In the genomic region with DNA sequence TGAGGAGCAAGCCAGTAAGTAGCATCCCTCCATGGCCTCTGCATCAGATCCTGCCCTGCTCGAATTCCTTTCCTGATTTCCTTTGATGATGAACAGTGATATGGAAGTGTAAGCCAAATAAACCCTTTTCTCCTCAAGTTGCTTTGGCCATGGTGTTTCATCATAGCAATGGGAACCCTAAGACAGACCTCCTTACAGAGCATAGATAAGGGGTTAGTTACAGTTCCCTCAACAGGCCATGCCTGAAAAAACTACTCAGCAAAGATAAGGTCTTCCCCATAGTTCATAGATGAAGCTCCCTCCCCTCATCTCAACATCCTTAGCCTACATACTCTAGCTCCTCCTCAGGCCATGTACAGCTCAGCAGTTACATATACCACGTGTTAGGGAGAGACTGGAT, we compare ENCODE assay signal across 24 mouse cellular contexts. TPM values are rescaled to one million over a fixed set of nuclear protein-coding genes. Genes with fewer than 3 reads are reported as not detected.
DNase-seq lines count a peak whose midpoint lies in the region; ATAC-seq and TF ChIP-seq lines count a peak whose summit lies in the region.
"Had no signal": no experiment of that assay in that cellular context is flagged by ENCODE, and none has a peak within 500 bp of the region (broad histone marks: within the 10 kb centered on the region; RNA-seq: fewer than 3 reads in every experiment).

No protein-coding gene starts in this region.

- peaks cover 50% of the 10 kb centered on the region for H3K36me3 ChIP-seq in embryonic facial prominence, embryonic 13.5 days
- peaks cover 89% of the 10 kb centered on the region for H3K36me3 ChIP-seq in embryonic facial prominence, embryonic 10.5 days (replicated peaks)
- peaks cover 0 to 35% of the 10 kb centered on the region in 2 experiments; a peak in 3 of 4 replicates for H3K36me3 ChIP-seq in MEL (ENCODE audit: control insufficient read depth in 1 of 2, insufficient read depth in 2 of 2, low read length in 2 of 2)
- peaks cover 30% of the 10 kb centered on the region for H3K36me3 ChIP-seq in liver, embryonic 14.5 days (replicated peaks; ENCODE audit: control insufficient read depth, insufficient read depth, low read depth)

- DNase-seq in embryonic facial prominence, embryonic 10.5 days (ENCODE audit: low spot score), result no peak
- peak; percentile 85 for DNase-seq in MEL (ENCODE audit: low read depth, low spot score)
- DNase-seq in liver, embryonic 14.5 days (ENCODE audit: low read depth in 3 of 3, low spot score in 3 of 3), result no peak
- no peak for DNase-seq in testis, postnatal 10 days (ENCODE audit: low spot score)
- DNase-seq in layer of hippocampus, postnatal 25 days (ENCODE audit: extremely low spot score in 1 of 2, low spot score in 1 of 2), result no peak
- no peak for DNase-seq in cerebellum, adult 11 months
- DNase-seq: adrenal gland, postnatal 10 days; adrenal gland, postnatal 36 days; cerebellum, adult 8-10 months; cerebellum, postnatal 10 days; cerebellum, postnatal 36 days; embryo, embryonic 11 days; gastrocnemius, postnatal 10 days; gastrocnemius, postnatal 36 days had no signal

- H3K27ac ChIP-seq in embryonic facial prominence, embryonic 13.5 days, result no peak overlapping the region
- no peak overlapping the region for H3K27ac ChIP-seq in embryonic facial prominence, embryonic 10.5 days (replicated peaks)
- H3K27ac ChIP-seq in MEL (ENCODE audit: control insufficient read depth, low read depth, low read length), result peak overlapping the region; percentile 17
- peak overlapping the region; percentile 38 for H3K27ac ChIP-seq in liver, embryonic 14.5 days
- H3K27ac ChIP-seq: embryonic facial prominence, embryonic 15.5 days; forebrain, embryonic 12.5 days; forebrain, embryonic 15.5 days; hindbrain, embryonic 12.5 days; hindbrain, embryonic 15.5 days had no signal

- TF ChIP-seq RAD21 in MEL (IDR thresholded peaks at IDR 0.05; ENCODE audit: low read depth, low read length), result no peak

- H3K4me2 ChIP-seq in embryonic facial prominence, embryonic 13.5 days, result no peak overlapping the region
- no peak overlapping the region for H3K4me2 ChIP-seq in liver, embryonic 14.5 days (ENCODE audit: low read depth)
- H3K4me2 ChIP-seq: embryonic facial prominence, embryonic 15.5 days; forebrain, embryonic 12.5 days; forebrain, embryonic 15.5 days; heart, embryonic 11.5 days; hindbrain, embryonic 12.5 days; hindbrain, embryonic 15.5 days had no signal

- H3K4me3 ChIP-seq in embryonic facial prominence, embryonic 13.5 days, result no peak overlapping the region
- no peak overlapping the region for H3K4me3 ChIP-seq in embryonic facial prominence, embryonic 10.5 days
- H3K4me3 ChIP-seq in MEL (ENCODE audit: control insufficient read depth in 1 of 2, insufficient read depth in 1 of 2, low read depth in 2 of 2, low read length in 2 of 2), result no peak overlapping the region
- H3K4me3 ChIP-seq in liver, embryonic 14.5 days (ENCODE audit: insufficient read depth in 1 of 2, low read depth in 2 of 2, low read length in 2 of 2), result no peak overlapping the region
- H3K4me3 ChIP-seq: embryonic facial prominence, embryonic 15.5 days; forebrain, embryonic 12.5 days; forebrain, embryonic 15.5 days; hindbrain, embryonic 12.5 days; hindbrain, embryonic 15.5 days had no signal

- H3K4me1 ChIP-seq in embryonic facial prominence, embryonic 13.5 days, result peaks cover 36% of the 10 kb centered on the region
- H3K4me1 ChIP-seq in embryonic facial prominence, embryonic 10.5 days, result peaks cover 33% of the 10 kb centered on the region
- peaks cover 22 to 36% of the 10 kb centered on the region in 2 experiments for H3K4me1 ChIP-seq in MEL (ENCODE audit: control insufficient read depth in 1 of 2, insufficient read depth in 2 of 2, low read length in 2 of 2)
- H3K4me1 ChIP-seq in liver, embryonic 14.5 days (replicated peaks; ENCODE audit: control insufficient read depth in 2 of 2, insufficient read depth in 2 of 2, low read length in 1 of 2), result peaks cover 24 to 48% of the 10 kb centered on the region in 2 experiments
- H3K4me1 ChIP-seq: hindbrain, embryonic 12.5 days had no signal

- H3K79me2 ChIP-seq in MEL (ENCODE audit: control insufficient read depth, insufficient read depth, low read length, poor library complexity), result no peaks in the 10 kb centered on the region

- no peaks in the 10 kb centered on the region for H3K27me3 ChIP-seq in embryonic facial prominence, embryonic 13.5 days
- H3K27me3 ChIP-seq in embryonic facial prominence, embryonic 10.5 days (replicated peaks; ENCODE audit: low read depth, poor library complexity, severe bottlenecking), result no peaks in the 10 kb centered on the region
- H3K27me3 ChIP-seq in MEL (ENCODE audit: control insufficient read depth in 1 of 2, insufficient read depth in 2 of 2, low read length in 2 of 2), result no peaks in the 10 kb centered on the region
- no peaks in the 10 kb centered on the region for H3K27me3 ChIP-seq in liver, embryonic 14.5 days (ENCODE audit: control insufficient read depth, insufficient read depth, low read length)
- H3K27me3 ChIP-seq: embryonic facial prominence, embryonic 15.5 days; forebrain, embryonic 12.5 days; forebrain, embryonic 15.5 days; hindbrain, embryonic 12.5 days; hindbrain, embryonic 15.5 days; Patski had no signal

- no peak for TF ChIP-seq POLR2A in MEL (IDR thresholded peaks at IDR 0.05; ENCODE audit: control insufficient read depth in 1 of 2, insufficient read depth in 1 of 2, low read depth in 1 of 2, low read length in 2 of 2, poor library complexity in 1 of 2)

- TF ChIP-seq EP300 in MEL (IDR thresholded peaks at IDR 0.05; ENCODE audit: low read depth in 1 of 2, low read length in 2 of 2), result peak; percentile 80 to 86
- peak; percentile 38; the same call in 1 of the 2 replicates for TF ChIP-seq EP300 in liver, embryonic 14.5 days (IDR thresholded peaks at IDR 0.05; ENCODE audit: low read depth)

- H3K9ac ChIP-seq in embryonic facial prominence, embryonic 13.5 days, result 0 out of 2 replicates have a peak overlapping the region, but pooled peaks have one; percentile 1
- no peak overlapping the region for H3K9ac ChIP-seq in MEL (ENCODE audit: control insufficient read depth, low read depth, low read length, poor library complexity, severe bottlenecking)
- H3K9ac ChIP-seq in liver, embryonic 14.5 days (replicated peaks), result no peak overlapping the region
- H3K9ac ChIP-seq: embryonic facial prominence, embryonic 15.5 days; forebrain, embryonic 12.5 days; forebrain, embryonic 15.5 days; hindbrain, embryonic 12.5 days; hindbrain, embryonic 15.5 days had no signal

- 62% methylated on average over 2 of the region's 2 CpGs for WGBS in embryonic facial prominence, embryonic 13.5 days
- 79% methylated on average over 2 of the region's 2 CpGs for WGBS in embryonic facial prominence, embryonic 10.5 days
- 38% methylated on average over 2 of the region's 2 CpGs for WGBS in liver, embryonic 14.5 days (ENCODE audit: insufficient replicate concordance)

- no peak for TF ChIP-seq CTCF in MEL (IDR thresholded peaks at IDR 0.05 in 2 of 3, conservative IDR thresholded peaks at IDR 0.05 in 1 of 3; ENCODE audit: control insufficient read depth in 1 of 3, insufficient read depth in 1 of 3, low read depth in 2 of 3, low read length in 3 of 3, poor library complexity in 1 of 3, severe bottlenecking in 1 of 3)
- 0 out of 2 replicates have a peak, but pooled peaks have one; percentile 25 for TF ChIP-seq CTCF in liver, embryonic 14.5 days (IDR thresholded peaks at IDR 0.05; ENCODE audit: low read depth)

- ATAC-seq in embryonic facial prominence, embryonic 13.5 days (ENCODE audit: insufficient number of reproducible peaks, insufficient read depth, low FRiP score, low TSS enrichment, low read depth), result no peak
- peak; percentile 71 for ATAC-seq in liver, embryonic 14.5 days (ENCODE audit: insufficient read depth)
- ATAC-seq in megakaryocyte progenitor cell, adult 5-6 weeks (replicated peaks; ENCODE audit: poor library complexity), result peak; percentile 43
- ATAC-seq: forebrain, embryonic 15.5 days; Patski had no signal

- no peaks in the 10 kb centered on the region for H3K9me3 ChIP-seq in embryonic facial prominence, embryonic 13.5 days
- no peaks in the 10 kb centered on the region for H3K9me3 ChIP-seq in embryonic facial prominence, embryonic 10.5 days
- no peaks in the 10 kb centered on the region for H3K9me3 ChIP-seq in MEL (replicated peaks; ENCODE audit: insufficient read depth, low read length)
- no peaks in the 10 kb centered on the region for H3K9me3 ChIP-seq in liver, embryonic 14.5 days (ENCODE audit: control insufficient read depth, low read length)
- H3K9me3 ChIP-seq: embryonic facial prominence, embryonic 15.5 days; forebrain, embryonic 12.5 days; forebrain, embryonic 15.5 days; hindbrain, embryonic 12.5 days; hindbrain, embryonic 15.5 days had no signal

TF ChIP-seq in MEL, 35 proteins besides CTCF, POLR2A, EP300 and RAD21 (continues in another document):
- no peak for TF ChIP-seq ZMIZ1 (IDR thresholded peaks at IDR 0.05; ENCODE audit: low read depth, low read length)
- TF ChIP-seq KAT2A (conservative IDR thresholded peaks at IDR 0.05; ENCODE audit: low read depth, low read length), result no peak
- no peak for TF ChIP-seq GABPA (IDR thresholded peaks at IDR 0.05; ENCODE audit: low read depth, low read length)

RNA-seq across cellular contexts. Expression of gene Rgs12, which starts 35.7 kb away (rescaled TPM):
- 48.9 and 50.7 TPM in 2 replicates for polyA plus RNA-seq in embryonic facial prominence, embryonic 13.5 days (2015; fragmentation: Nextera tagmentation; extraction: Ambion mirVana)
- polyA plus RNA-seq in embryonic facial prominence, embryonic 10.5 days (2016; fragmentation: Nextera tagmentation; extraction: Ambion mirVana), result 52.7 and 54.5 TPM in 2 replicates
- total RNA-seq in MEL (2012; rRNA removed), result 11.9 and 12.9 TPM in 2 replicates
- 10 to 100 TPM in 1 of 2 experiments, not detected in 1; 15.4 TPM for polyA plus RNA-seq in MEL (2012; ENCODE audit: insufficient read depth in 1 of 2, insufficient read length in 2 of 2, low read depth in 1 of 2, low replicate concordance in 2 of 2, missing spikeins in 1 of 2)
- 18.7 and 21.7 TPM in 2 replicates for polyA plus RNA-seq in liver, embryonic 14.5 days (2012; rRNA removed)
- polyA plus RNA-seq in liver, embryonic 14.5 days (2014; fragmentation: Nextera tagmentation; extraction: Ambion mirVana), result 17.1 and 20.4 TPM in 2 replicates
- 9.7 and 12.2 TPM in 2 replicates for total RNA-seq in megakaryocyte progenitor cell, adult 5-6 weeks (2015)
- 8.3 and 11.8 TPM in 2 replicates for total RNA-seq in megakaryocyte progenitor cell, adult 5-6 weeks (2017)
- total RNA-seq in layer of hippocampus, postnatal 25 days (2021), result 10 to 100 TPM; 42.7 to 45.9 TPM

RNA-seq across cellular contexts. Expression of gene Hgfac, which starts 56.4 kb away (rescaled TPM):
- 1.4 and 3.1 TPM in 2 replicates for polyA plus RNA-seq in embryonic facial prominence, embryonic 13.5 days (2015; fragmentation: Nextera tagmentation; extraction: Ambion mirVana)
- polyA plus RNA-seq in embryonic facial prominence, embryonic 10.5 days (2016; fragmentation: Nextera tagmentation; extraction: Ambion mirVana), result 0.08 and 0.82 TPM in 2 replicates
- total RNA-seq in MEL (2012; rRNA removed), result 0.39 and 0.62 TPM in 2 replicates
- 1 to 10 TPM in 1 of 2 experiments, not detected in 1; 1.6 TPM for polyA plus RNA-seq in MEL (2012; ENCODE audit: insufficient read depth in 1 of 2, insufficient read length in 2 of 2, low read depth in 1 of 2, low replicate concordance in 2 of 2, missing spikeins in 1 of 2)
- polyA plus RNA-seq in liver, embryonic 14.5 days (2012; rRNA removed), result 92.3 and 97.9 TPM in 2 replicates
- polyA plus RNA-seq in liver, embryonic 14.5 days (2014; fragmentation: Nextera tagmentation; extraction: Ambion mirVana), result 52.8 and 60.0 TPM in 2 replicates
- 0.59 TPM in 1 of 2 replicates, not detected in the other for total RNA-seq in megakaryocyte progenitor cell, adult 5-6 weeks (2015)
- total RNA-seq in megakaryocyte progenitor cell, adult 5-6 weeks (2017), result 0.24 TPM in 1 of 2 replicates, not detected in the other
- under 1 TPM; 0.64 to 0.80 TPM for total RNA-seq in layer of hippocampus, postnatal 25 days (2021)
- polyA plus RNA-seq: embryonic facial prominence, embryonic 11.5 days had no signal

Comparison
In these comparisons a context has a peak if more than half of its experiments do, and no peak if none do; other contexts are left out.
1. H3K27ac ChIP-seq: peak in MEL (single experiment) and liver, embryonic 14.5 days (single experiment); none in embryonic facial prominence, embryonic 13.5 days (single experiment) and embryonic facial prominence, embryonic 10.5 days (single experiment).
2. RNA of gene Hgfac, which starts 56.4 kb away (polyA plus RNA-seq): 52.8 to 97.9 TPM in liver, embryonic 14.5 days; 1.6 TPM in MEL, 1.4 to 3.1 TPM in embryonic facial prominence, embryonic 13.5 days and 0.08 to 0.82 TPM in embryonic facial prominence, embryonic 10.5 days; every median in the first group is over 10 times any median in the second.